Mouse (Mus musculus) B cell, adult (primary cell): Measurements from ENCODE around the gene Hexdc. TPM values are rescaled to one million over a fixed set of nuclear protein-coding genes. Genes with fewer than 3 reads are reported as not detected.

Experiments used
- total RNA-seq: library from RNA; stranded (reverse); gene quantifications from 4 replicates; pipeline ENCODE4 v1.2.4, GENCODE M21; 2023; ENCODE audit not compliant: inconsistent age

The Hexdc gene
- total RNA-seq, result 12.4 to 20.5 TPM (median 17.1 TPM) in 4 replicates

GRCm38 (mm10) chr11:121204161-121205006, at the start of gene Hexdc, which contains the start of gene Ogfod3:
Hexdc (plus strand) TSS chr11:121204433.
Ogfod3 (minus strand) TSS chr11:121204711.

GRCm38 (mm10) chr11:121159971-121160370, 44.3 kb upstream of the Hexdc start, which contains the start of gene Uts2r:
Uts2r (plus strand) TSS chr11:121160271.

GRCm38 (mm10) chr11:121229018-121229439, 24.8 kb downstream of the Hexdc start, which contains the start of gene Cybc1:
Cybc1 (minus strand) TSS chr11:121229322.

GRCm38 (mm10) chr11:121236564-121237344, 32.5 kb downstream of the Hexdc start, which contains the start of gene Narf:
Narf (plus strand) TSS chr11:121237253.

GRCm38 (mm10) chr11:121259160-121260100, 55.2 kb downstream of the Hexdc start, which contains the start of gene Foxk2:
Foxk2 (plus strand) TSS chr11:121259990.

Other genes starting within 250 kb of the Hexdc start
- gene Csnk1d, start 213.1 kb upstream of the Hexdc start, total RNA-seq, result 132 to 158 TPM (median 145 TPM) in 4 replicates
- 6.4 to 10.0 TPM (median 7.9 TPM) in 4 replicates for gene Cd7, start 165.0 kb upstream of the Hexdc start, total RNA-seq
- gene Sectm1b, start 140.9 kb upstream of the Hexdc start, total RNA-seq, result not detected in 4 replicates
- gene Sectm1a, start 123.2 kb upstream of the Hexdc start, total RNA-seq, result not detected in 4 replicates
- gene Tex19.2, start 85.8 kb upstream of the Hexdc start, total RNA-seq, result not detected in 4 replicates
- gene Tex19.1, start 58.3 kb upstream of the Hexdc start, total RNA-seq, result not detected in 4 replicates
- gene Uts2r, start 44.2 kb upstream of the Hexdc start, total RNA-seq, result not detected in 4 replicates
- 7.9 to 11.9 TPM (median 9.4 TPM) in 4 replicates for gene Ogfod3, start 278 bp downstream of the Hexdc start, total RNA-seq
- 101 to 128 TPM (median 103 TPM) in 4 replicates for gene Cybc1, start 24.9 kb downstream of the Hexdc start, total RNA-seq
- gene Narf, start 32.8 kb downstream of the Hexdc start, total RNA-seq, result 35.9 to 45.9 TPM (median 43.5 TPM) in 4 replicates
- 35.8 to 44.3 TPM (median 39.1 TPM) in 4 replicates for gene Foxk2, start 55.6 kb downstream of the Hexdc start, total RNA-seq
- gene Wdr45b, start 150.0 kb downstream of the Hexdc start, total RNA-seq, result 54.2 to 59.0 TPM (median 54.9 TPM) in 4 replicates
- gene Rab40b, start 183.8 kb downstream of the Hexdc start, total RNA-seq, result not detected in 4 replicates
- 4.6 to 6.5 TPM (median 5.3 TPM) in 4 replicates for gene Fn3krp, start 217.0 kb downstream of the Hexdc start, total RNA-seq
- not detected in 4 replicates for gene Fn3k, start 230.5 kb downstream of the Hexdc start, total RNA-seq
- gene Tbcd, start 247.5 kb downstream of the Hexdc start, total RNA-seq, result 31.9 to 36.7 TPM (median 35.6 TPM) in 4 replicates